Mouse (Mus musculus) splenic B cell, adult 2 months (primary cell): ENCODE measurements around the gene Fndc11.

Source experiments
- DNase-seq: peaks from one replicate; pipeline ENCODE4 v3.0.0-alpha.2; 2011; ENCODE audit warnings: low read depth, low spot score
- H3K27me3 ChIP-seq: 2 replicates; pipeline ENCODE4 v1.6.1; 2012; ENCODE audit warnings: mild to moderate bottlenecking, low read length, moderate library complexity, mixed read lengths; ENCODE audit not compliant: control insufficient read depth, poor library complexity, insufficient read depth, severe bottlenecking
- H3K36me3 ChIP-seq: 2 replicates; pipeline ENCODE4 v1.6.1; 2012; ENCODE audit warnings: mild to moderate bottlenecking, low read length, moderate library complexity, mixed read lengths; ENCODE audit not compliant: control insufficient read depth, poor library complexity, insufficient read depth, severe bottlenecking

Gene Fndc11

GRCm38 (mm10) chr2:181202886-181203285, 16.9 kb upstream of the Fndc11 start:
- DNase-seq: no peak
- H3K36me3 ChIP-seq: no peaks in the 10 kb centered on the region
- no peaks in the 10 kb centered on the region for H3K27me3 ChIP-seq

GRCm38 (mm10) chr2:181205678-181206077, 14.1 kb upstream of the Fndc11 start:
- Histone ChIP-seq H3K27me3 (no peaks in the 10 kb centered on the region), H3K36me3 (no peaks in the 10 kb centered on the region)
- DNase-seq: no peak

- no peak for DNase-seq
- H3K27me3 ChIP-seq: no peaks in the 10 kb centered on the region
- no peaks in the 10 kb centered on the region for H3K36me3 ChIP-seq
These were observed 13.7 kb upstream of the Fndc11 start for GRCm38 (mm10) chr2:181206118-181206517.

- no peaks in the 10 kb centered on the region for H3K36me3 ChIP-seq
- DNase-seq: peak; percentile 43
These were observed 7.3 kb upstream of the Fndc11 start for GRCm38 (mm10) chr2:181212389-181213020.

DNA sequence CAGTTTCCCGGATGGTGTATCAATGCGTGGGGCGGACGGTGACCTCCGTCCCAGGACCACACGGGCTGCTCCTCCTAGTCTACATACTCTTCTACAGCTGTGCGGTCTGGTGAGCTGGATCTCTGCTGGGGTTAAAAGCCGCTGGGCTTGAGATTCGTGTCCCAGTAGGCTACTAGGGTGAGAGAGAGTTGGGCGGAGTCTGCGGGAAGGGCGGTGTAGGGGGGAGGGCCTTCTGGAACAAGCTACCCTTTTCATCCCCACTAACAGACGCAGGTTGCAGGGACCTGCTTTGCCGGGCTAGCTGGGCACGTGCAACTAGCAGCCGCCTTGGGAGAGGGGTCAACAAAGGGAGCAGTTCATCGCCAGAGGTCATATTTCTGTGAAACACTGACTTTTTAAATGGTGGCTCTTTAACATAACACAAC, 6.8 kb upstream of the Fndc11 start, which contains the start of gene Srms:
Gene Srms (minus strand): TSS at position 165 of the 425 bp plus-strand sequence.
- H3K36me3 ChIP-seq: no peaks in the 10 kb centered on the region
- H3K27me3 ChIP-seq: no peaks in the 10 kb centered on the region
- DNase-seq: peak; percentile 49

More at GRCm38 (mm10) chr2:181212389-181213020, 7.3 kb upstream of the Fndc11 start:
- no peaks in the 10 kb centered on the region for H3K27me3 ChIP-seq

GRCm38 (mm10) chr2:181216037-181216436, 3.8 kb upstream of the Fndc11 start:
- no peaks in the 10 kb centered on the region for H3K27me3 ChIP-seq
- no peaks in the 10 kb centered on the region for H3K36me3 ChIP-seq
- no peak for DNase-seq

DNA sequence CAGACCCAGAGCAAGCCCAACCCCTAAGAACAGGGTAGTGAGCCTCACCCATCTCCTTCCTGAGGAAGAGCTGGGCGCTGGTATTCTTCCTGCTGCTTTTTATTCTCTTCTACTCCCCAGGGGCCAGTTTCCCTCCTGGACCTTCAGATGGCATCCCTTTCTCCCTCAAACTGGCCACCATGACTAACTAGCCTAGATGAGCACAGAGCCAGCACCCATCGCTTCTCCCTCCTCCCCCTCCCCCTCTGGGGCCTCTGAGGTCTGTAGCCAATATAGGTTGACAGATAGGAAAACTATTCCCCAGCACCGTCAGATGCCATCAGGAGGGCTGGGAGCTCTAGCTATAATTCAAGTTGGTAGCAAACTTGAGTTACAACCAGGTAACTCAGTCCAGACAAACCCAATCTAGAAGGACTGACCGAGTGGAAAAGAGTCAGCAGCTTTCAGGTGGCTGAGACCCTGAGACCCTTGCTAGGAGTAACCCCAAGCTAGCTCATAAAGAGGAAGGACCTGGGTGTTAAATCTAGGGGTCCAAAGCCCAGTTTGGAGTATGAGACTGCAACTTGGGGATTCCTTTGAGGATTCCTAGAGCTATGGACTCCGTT, 830 bp upstream of the Fndc11 start:
- Histone ChIP-seq H3K27me3 (no peaks in the 10 kb centered on the region), H3K36me3 (no peaks in the 10 kb centered on the region)
- DNase-seq: no peak

DNA sequence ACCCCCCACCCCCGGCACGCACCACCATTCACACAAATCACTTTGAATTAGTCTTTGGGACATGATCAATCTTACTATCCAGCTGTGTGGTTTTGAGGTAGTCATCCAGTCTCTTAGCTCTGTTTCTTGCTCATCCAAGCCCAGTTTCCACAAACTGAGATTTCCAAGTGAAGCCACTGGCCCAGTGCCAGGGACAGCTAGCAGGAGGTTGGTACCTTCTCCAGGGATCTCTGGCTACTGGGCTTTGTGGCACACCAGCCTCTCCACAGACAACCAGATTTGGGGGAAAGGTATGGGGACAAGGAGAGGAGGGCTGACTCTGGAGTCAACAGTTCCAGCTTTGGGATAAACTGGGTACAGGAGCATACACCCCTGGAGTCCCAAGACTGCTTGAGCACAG, 548 bp downstream of the Fndc11 start:
- H3K27me3 ChIP-seq: no peaks in the 10 kb centered on the region
- DNase-seq: no peak
- H3K36me3 ChIP-seq: no peaks in the 10 kb centered on the region

GRCm38 (mm10) chr2:181224994-181225393, 5.2 kb downstream of the Fndc11 start:
- no peaks in the 10 kb centered on the region for H3K27me3 ChIP-seq
- H3K36me3 ChIP-seq: peaks cover 16% of the 10 kb centered on the region
- DNase-seq: no peak

- no peak for DNase-seq
- Histone ChIP-seq H3K36me3 (peaks cover 32% of the 10 kb centered on the region), H3K27me3 (no peaks in the 10 kb centered on the region)
These were observed 7.3 kb downstream of the Fndc11 start for GRCm38 (mm10) chr2:181227122-181227521.

DNA sequence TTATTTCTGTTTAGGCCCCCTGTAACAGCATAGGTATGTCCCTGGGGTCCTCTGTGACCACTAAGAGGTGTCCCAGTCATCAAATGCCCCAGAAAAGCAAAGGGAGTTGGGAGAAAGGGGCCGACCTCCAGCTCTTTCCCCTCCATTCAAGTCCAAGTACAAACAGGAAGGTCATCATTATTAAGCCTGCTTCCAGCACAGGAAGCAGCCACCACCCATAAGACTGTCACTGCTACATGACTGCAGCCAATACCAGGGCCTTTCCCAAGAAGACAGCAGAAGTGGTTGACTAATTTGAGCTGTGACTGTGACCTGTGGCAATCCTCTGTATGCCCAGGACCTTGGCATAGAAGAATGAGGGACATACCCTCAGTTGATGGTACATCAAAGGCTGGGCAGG, 8.5 kb downstream of the Fndc11 start:
- peaks cover 35% of the 10 kb centered on the region for H3K36me3 ChIP-seq

DNA sequence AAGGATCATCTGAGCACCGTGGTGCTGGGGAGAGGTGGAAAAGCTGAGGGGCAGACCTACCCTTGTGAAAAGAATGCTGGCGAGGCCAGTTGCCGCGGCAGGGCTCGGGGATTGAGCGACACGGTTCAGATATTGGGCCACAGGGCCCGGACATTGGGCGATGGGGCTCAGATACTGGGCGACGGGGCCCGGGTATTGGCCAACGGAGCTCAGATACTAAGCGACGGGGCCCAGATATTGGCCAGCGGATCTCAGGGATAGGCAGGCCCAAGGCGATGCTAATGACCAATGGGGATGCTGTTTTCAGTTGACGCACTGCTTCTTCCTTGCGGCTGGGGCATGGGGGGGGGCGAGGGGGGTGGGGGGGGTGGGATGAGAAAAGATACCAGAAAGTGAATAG, 11.4 kb downstream of the Fndc11 start:
- Histone ChIP-seq H3K36me3 (peaks cover 46% of the 10 kb centered on the region), H3K27me3 (no peaks in the 10 kb centered on the region)
- no peak for DNase-seq

More for the DNA sequence above, 8.5 kb downstream of the Fndc11 start:
- no peaks in the 10 kb centered on the region for H3K27me3 ChIP-seq
- no peak for DNase-seq

GRCm38 (mm10) chr2:181233443-181233842, 13.6 kb downstream of the Fndc11 start:
- Histone ChIP-seq H3K27me3 (no peaks in the 10 kb centered on the region), H3K36me3 (peaks cover 52% of the 10 kb centered on the region)
- no peak for DNase-seq

DNA sequence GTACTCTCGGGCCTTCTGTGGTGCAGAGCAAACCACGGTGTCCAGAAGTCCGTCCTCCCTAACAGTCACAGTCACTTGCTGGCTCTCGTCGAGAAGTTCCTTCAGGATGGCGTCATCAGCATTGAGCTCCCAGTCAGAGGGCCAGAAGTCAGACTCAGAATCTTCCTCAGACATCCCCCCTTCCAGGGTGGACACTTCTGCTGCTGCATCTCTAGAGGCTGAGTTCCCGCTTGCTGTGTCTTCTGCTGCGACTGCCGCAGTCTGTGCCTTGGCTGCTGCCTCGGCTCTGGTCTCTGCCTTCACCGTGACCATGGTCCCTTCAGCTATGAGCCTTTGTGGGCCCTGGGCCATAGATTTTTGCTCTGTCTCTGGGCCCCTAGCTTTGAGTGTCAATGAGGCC, 14.9 kb downstream of the Fndc11 start:
- Histone ChIP-seq H3K27me3 (no peaks in the 10 kb centered on the region), H3K36me3 (peaks cover 46% of the 10 kb centered on the region)
- no peak for DNase-seq

DNA sequence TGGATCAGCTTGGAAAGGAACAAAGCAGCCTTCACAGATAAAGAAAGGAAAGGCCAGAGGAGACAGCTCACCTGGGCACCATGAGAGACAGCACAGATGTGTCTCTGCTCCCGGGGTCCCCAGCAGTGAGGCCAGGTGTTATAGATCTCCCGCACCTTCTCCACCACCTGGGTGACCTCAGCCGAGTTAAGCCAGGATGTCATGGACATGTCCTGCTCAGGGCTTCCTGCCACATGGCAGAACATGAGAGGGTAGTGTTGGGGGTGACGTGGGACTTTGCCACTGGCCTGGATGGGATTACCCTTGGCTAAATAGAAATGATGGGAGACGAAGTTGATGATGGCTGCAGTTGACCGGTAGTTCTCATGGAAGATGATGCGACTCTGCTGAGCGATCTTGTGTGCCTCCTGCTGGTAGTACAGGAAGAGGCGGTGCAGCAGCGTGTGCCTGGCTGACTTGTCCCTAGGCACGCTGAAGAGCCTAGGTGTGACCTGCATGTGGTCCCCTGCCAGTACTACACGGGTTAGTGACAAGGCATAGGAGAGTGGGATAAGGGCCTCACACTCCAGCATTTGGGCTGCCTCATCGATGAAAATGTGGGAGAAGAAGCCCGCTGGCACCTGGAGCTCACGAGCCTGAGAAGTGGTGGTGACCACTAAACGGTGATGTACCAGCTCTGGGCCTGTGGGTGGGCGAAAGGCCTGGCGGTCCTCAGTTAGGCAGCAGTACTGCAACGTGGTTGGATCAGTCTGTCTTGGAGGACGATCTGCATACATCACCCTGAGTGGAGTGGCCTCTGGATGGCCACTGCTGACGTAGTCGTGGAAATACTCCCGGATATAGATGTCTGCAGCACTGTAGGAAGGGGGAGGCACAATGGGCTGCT, 16.1 kb downstream of the Fndc11 start:
- Histone ChIP-seq H3K36me3 (peaks cover 36% of the 10 kb centered on the region), H3K27me3 (no peaks in the 10 kb centered on the region)
- peak; percentile 33 for DNase-seq
